Mouse (Mus musculus) erythroblast, embryonic 14.5 days (primary cell): ENCODE data around the gene Irx5.

ENCODE experiments used
- GATA1 ChIP-seq: IDR thresholded peaks from 2 replicates; pipeline ENCODE4 v1.6.1; 2012; ENCODE audit warnings: low read length, inconsistent platforms, mixed read lengths
- TAL1 ChIP-seq: IDR thresholded peaks from 3 replicates; pipeline ENCODE4 v1.6.1; 2012; ENCODE audit warnings: low read length, inconsistent platforms, mixed read lengths

DNA sequence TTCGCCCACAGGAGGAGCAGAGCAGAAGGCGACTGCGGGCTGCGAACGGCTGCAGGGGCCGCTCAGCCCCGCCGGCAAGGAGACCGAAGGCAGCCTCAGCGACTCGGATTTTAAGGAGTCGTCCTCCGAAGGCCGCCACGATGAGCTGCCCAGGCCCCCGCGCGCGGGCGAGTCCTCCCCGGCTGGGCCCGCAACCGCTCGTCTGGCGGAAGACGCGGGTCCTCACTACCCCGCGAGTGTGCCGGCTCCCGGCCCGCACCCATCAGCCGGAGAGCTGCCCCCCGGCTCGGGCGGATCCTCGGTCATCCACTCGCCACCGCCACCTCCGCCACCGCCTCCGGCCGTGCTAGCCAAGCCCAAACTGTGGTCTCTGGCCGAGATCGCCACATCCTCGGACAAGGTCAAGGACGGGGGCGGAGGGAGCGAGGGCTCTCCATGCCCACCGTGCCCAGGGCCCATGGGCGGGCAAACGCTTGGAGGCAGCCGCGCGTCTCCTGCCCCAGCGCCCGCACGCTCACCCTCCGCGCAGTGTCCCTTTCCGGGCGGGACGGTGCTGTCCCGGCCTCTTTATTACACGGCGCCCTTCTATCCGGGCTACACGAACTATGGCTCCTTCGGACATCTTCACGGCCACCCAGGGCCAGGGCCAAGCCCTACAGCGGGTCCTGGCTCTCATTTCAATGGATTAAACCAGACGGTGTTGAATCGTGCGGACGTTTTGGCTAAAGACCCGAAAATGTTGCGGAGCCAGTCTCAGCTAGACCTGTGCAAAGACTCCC, 2.8 kb downstream of the Irx5 start:
- TF ChIP-seq TAL1 (no peak), GATA1 (no peak)
